Mouse (Mus musculus) kidney, adult 11 months (tissue): ENCODE results near the gene Arl4d.
A peak's percentile ranks its signal among the peaks of the same experiment; 100 is the strongest.

Experiments used
- DNase-seq: peaks from one replicate; pipeline ENCODE4 v3.0.0; 2022

Arl4d gene

DNA sequence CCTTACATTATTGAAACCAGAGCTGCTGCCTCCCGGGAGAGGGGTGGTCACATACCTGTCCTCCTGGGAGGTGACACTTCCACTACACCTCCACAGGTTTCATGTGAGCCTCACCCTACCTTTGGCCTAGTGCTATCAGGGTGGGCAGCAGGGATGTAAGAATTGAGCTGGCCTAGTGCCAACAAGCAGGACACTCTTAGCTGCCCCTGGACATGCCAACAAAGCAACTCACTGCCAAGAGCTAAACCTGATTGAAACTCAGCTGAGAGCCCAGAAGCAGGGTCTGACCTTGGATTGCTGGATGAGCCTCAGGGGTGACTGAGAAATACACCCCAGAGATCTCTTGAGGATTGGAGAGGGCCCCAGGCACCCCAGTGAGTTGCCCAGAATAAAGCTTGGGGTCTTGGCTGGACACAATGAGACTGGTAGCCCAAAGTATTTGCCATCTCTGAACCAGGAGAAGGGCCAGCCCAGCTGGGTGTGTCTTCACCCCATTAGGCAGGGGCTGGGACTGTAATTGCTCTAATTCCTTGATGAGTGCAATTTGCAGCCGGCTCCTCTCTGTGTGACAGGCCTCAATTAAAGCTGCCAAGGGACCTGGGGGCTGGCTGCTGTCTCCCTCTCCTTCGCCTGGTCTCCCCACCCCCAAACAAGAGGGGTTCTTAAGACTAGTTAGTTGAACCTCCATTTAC, 15.4 kb downstream of the Arl4d start:
- no peak for DNase-seq

DNA sequence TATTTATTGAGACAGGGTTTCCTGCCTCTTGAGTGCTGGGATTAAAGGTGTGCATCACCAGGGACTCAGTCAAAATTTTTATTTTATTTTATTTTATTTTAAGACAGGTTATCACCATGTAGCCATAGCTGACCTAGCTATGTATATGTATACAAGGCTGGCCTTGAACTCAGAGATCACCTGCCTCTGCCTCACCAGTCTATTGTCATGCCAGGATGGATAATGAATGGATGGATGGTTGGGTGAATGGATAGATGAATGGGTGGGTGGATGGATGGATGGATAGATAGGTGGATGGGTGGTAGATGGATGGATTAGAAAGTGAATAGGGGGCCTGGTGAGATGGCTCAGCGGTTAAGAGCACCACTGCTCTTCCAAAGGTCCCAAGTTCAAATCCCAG, 16.6 kb downstream of the Arl4d start:
- no peak for DNase-seq

DNA sequence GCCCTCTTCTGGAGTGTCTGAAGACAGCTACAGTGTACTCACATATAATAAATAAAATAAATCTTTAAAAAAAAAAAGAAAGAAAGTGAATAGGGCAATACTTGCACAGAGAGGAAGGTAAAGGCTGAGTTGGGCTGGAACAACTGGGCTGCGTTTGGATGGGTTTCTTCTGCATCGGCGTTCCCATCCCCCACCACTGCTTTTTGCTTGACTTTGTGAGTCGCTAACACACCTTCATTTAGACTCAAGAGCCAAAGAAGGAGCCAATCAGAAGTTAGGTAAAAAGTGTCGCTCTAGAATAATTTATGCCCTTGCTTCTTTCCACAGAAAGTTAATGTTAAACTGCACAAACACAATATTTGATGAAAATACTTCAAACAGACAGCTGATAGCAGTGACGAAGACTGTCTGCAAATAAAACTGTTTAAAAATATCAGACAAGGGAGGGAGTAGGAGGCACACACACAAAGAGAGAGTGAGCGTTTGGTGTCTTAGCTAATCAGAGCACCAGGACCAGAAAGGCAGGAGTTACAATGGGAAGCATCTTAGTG, 17.1 kb downstream of the Arl4d start:
- no peak for DNase-seq

DNA sequence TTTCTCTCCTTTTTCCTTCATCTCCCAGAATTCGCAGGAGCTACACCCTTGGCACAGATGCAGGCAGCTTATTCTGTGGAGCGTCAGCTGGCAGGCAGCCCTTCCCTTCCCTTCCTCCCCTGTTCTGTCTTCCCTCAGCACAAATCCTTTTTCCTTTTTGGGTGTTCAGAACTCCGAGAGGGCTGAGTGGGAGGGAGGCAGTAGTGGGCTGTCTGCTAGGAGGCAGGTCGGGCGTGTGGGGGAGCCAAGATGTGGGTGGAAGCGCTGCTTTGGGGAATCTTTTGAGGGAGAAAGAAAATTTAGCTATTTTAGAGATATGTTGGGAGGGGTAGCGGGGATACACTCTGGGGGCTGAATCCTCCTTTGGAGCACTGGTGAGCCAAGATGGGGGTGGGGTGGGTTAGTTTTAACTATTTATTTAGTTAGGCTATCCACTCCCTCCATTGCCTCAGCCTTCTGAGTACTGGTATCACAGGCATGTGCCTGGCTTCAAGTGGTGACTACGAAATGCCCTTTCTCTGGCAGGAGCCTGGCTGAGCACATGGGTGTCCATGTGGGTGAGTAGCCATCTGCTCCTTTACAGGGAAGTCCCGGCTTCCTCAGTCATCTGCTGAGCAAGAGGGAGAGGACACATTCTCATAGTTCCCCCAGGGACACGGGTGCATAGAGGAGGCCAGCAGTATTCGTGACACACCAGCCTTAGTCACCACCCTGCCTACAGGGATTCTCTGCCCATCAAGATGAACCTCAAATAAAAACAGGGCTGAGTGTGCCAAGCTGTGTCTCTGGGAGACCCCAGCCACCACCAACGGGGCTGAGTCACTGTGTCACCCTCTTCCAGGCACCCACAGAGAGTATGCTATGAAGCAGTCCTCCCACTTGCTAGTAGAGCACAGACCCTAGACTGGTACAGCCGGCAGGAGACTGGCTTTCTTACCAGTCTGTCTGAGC, 22.3 kb downstream of the Arl4d start:
- DNase-seq, result no peak

DNA sequence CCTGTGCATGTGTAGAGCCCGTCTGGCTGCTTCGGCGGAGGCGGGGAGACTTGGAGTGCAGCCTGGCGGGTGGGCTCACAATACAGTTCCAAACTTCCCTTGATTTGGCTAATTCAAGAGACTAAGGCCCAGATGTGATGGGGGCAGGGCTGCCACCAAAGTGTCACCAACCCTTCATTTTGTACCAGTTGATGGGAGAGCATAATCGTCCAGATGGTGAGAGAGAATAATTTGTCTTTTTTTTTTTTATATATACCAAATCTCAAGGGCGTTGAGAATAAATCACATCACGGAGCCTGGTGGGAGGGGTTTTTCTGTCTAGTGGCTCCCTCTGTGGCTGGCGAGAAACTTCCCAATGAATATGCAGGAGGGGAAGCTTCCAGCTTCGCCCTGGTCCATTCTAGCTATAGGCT, 24.4 kb downstream of the Arl4d start:
- no peak for DNase-seq

DNA sequence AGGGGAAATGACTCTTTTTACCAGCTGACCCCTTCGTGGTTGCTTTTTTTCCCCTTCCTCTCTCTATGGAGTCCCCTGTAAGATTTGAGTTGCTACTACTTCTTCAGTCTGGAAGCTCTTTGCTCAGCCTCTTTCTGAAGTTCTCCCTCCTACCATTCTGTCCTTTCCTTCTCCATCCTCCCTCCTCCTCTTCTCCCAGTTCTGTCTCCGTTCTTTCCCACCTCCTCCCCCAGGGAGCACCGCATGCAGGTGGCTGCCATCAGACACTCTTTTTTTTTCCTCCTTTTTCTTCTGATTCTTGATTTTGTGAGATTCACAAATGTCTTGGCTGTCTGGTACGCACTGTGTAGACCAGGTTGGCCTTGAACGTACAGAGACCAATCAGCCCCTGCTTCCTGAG, 25.0 kb downstream of the Arl4d start:
- no peak for DNase-seq

DNA sequence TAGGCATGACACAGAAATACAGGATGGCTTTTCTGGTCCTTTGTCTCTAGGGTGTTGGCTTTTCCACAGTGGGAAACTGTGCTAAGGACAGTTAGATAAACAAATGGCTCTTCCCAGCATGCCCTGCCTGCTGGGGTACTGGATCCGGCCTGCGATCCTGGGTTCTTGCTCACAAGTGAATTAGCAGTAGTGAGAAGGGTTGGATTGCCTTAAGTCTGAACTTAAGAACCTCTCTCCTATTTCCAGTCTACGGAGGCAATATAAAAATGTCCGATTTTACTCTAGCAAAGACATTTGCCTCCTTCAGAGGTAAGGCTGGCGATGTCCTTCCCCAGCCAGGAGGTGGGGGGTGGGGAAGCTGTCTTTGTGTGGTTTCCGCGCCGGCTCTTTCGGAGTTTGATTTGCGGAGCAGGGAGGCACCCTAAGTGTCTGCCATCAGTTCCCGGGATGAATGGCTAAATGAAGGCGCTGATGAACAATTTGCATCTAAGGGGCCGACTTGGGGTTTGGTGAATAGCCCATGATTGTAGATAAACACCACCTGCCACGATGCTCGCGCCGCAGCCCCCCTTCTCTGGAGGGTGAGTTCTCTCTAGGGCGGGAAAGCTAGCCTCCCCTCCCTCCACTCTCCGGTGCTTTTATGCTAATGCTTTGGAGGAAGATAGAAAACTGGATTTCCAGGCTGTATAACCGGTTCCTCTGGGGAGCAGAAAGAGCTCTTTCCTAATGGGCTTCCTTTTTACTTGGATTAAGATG, 30.7 kb downstream of the Arl4d start:
- no peak for DNase-seq

DNA sequence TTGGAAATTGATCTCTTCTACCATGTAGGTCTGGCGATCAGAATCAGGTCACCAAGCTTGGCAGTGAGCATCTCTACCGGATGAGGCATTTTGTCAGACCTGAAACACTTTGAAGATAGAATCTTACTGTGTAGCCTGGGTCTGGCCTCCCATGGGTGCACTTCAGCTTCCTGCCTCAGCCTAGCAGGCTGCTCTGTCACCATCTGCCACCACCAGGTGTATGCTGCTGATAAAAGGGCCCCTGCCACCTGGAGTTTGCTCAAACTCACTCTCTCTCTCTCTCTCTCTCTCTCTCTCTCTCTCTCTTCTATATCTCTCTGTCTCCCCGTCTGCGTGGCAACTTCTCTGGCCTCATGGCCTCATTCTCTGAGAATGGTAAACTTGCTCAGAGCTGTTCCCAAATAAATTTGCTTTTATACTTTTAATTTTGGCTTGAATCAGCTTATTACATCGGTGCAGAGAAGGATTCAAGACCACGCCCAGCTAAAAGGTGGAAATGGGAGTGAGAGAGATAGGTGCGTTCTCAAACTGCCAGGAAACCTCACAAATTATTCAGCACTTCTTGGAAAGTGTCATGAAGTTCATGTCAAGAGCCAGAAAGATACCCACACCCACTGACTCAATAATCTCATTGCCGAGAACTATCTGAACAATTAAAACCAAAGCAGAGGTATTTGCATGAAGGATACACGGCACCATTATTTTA, 32.0 kb downstream of the Arl4d start:
- no peak for DNase-seq

DNA sequence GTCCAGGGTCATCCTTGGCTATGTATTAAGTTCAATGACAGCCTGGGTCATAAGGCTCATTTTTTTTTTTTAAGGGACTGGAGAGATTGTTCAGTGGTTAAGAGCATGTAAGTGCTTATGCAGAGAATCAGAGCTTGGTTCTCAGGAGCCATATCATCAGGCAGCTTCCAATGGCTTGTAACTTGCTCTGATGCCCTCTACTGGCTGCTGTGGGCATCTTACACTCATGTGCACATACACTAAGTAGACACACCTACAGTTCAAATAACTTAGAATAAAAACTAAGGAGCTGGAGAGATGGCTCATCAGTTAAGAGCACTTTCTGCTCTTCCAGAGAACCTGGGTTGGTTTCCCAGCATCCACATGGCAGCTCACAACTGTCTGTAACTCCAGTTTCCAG, 32.8 kb downstream of the Arl4d start:
- DNase-seq, result no peak

DNA sequence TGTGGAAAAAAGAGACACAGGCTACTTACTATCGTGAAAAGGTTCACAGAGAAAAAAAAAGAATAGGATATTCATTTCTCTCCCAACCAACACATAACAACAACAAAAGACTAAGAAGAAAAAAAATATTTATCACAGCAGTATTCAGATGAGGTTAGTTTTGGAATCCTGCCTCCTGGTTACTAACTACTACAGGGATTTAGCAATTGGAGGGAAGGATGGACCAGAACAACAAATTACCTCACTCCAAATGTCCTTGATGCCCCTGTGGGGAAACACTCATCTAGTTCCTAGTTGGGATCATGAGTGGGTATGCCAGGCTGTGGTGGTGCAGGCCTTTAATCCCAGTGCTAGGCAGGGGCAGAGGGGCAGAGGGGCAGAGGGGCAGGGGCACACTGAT, 34.2 kb downstream of the Arl4d start:
- DNase-seq, result no peak

DNA sequence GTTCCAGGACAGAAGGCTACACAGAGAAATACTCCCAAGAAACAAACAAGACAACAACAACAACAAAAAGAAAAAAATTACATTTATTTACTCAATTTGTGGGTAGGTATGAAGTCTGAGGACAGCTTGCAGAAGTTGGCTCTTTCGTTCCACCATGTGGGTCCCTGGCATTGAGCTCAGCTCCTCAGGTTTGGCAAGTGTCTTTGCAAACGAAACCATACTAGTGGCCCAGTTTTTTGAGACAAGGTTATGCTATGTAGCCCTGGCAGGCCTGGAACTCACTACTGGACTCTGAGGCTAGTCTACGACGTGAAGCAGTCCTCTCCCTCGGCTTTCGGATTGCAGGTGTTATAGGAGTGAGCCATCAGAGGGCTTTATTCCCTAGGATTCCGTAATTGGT, 34.6 kb downstream of the Arl4d start:
- DNase-seq, result no peak

DNA sequence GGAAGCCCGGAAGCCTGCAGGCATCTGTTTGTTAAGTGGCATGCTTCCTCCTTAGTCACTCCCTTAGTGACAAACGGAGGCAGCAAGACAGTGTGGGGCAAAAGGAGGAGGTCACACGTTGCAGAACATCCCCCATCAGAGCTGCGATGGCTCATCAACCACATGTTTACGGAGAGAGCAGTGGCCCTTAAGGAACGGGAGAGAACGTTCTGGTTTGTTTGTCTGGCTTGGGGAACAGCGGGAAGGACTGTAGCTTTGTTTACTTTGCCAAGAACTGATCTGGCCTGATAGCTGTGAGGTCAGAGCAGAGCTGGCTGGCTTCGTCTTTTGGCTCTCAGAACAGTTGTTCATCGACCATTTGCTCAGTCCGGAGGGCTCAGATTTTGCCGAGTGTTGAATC, 35.1 kb downstream of the Arl4d start:
- DNase-seq, result peak; percentile 33

DNA sequence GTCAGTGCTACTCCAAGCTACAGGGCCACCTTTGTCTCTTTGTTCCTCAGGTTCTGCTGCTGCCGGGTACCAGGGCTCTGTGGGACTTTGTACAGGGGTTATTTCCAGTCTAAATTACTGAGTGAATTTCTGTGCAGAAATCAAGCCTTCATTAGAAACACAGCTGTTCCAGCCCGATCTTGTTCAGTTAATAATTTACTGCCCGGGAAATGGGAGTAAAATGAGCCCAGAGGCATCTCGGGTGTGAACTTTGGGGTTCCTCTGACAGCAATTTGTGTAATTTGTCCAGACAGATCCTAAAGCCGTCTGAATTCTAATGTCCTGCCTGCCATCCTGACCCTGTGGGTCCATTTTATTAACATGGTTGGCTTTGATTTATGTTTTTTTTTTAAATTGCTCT, 38.7 kb downstream of the Arl4d start:
- peak; percentile 62 for DNase-seq

DNA sequence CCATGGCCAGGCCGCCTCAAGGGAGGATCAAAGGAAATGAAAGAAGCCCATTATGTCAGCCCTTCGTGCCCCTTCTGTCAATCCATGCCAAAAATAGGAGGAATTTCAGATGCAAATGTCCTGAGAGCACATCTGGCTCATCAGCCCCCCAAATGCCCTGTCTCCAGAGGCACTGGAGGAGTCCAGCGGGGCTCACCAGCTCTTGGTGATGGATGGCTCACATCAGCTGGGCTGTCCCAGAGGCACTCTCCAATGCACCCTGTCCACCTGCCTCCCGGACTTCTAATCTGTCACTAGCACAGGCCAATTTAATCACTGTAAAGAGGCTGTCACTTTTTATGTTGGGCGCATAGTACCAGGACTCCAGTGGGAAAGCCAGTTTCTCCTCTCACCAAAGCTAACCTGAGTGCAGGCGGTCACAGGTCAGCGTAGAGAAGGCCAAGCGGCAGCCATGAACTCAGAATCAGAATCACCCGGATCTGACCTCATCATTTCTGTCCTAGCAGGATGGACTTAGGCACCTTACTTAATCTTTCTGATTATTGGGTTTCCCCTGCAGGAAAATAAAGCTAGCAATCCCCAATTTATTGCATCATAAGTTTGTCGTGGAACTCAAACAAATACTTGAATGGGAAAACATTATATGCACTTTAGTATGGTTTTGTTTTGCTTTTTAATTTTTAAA, 41.6 kb downstream of the Arl4d start:
- no peak for DNase-seq

DNA sequence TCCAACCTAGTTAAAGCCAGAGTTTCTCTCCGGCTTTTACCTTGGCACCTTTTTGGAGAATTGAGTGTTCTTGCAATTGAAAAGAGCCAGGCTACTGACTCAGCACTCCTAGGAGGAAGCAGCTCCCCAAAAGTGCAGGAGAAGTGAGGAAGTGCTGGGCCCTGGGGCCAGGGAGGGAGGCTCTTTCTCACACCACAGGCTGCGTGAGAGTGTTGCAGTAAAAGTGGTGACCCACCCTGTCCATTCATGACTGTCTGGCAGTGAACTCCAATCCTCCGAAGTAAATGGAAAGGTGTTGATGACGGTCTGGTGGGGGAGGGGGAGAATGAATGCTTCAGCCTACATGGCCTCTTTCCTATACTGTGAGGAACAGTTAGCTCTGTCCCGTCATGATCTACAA, 43.1 kb downstream of the Arl4d start:
- no peak for DNase-seq

DNA sequence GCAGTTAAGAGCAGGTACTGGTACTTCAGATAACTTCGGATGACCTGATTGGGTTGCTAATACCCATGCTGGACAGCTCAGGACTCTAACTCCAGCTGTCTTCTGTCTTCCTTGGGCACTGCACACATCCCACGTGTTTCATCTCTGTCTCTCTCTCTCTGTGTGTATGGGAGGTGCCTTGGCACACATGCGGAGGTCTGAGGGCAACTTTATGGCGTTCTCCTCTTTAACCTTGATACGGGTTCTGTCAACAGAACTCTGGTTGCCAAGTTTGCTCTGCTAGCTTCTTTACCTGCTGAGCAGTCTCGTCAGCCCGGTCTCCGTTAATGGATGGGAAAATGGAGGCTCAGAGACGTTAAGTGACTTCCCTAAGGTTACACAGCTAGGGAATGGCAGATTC, 47.5 kb downstream of the Arl4d start:
- no peak for DNase-seq

DNA sequence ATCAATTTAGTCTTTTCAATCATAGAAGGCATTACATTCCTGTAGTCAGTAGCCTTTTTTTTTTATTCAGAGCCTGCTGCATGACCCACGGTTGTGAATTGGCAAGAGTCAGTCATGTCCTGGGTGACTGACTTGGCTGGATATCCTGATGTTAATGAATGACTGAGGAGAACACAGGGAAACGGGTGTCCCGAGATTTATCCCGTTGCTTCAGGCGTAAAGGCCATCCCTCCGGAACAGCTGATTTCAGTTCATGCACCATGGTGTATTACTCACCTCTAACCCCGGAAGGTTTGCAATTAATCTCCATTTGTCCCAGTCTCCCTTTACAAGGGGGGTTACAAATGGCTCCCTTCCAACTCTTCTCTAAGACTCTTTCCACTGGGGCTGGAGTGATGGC, 48.7 kb downstream of the Arl4d start:
- peak; percentile 89 for DNase-seq
